Mouse (Mus musculus): ENCODE measurements around the gene Sox8. TPM values are rescaled to one million over a fixed set of nuclear protein-coding genes. Genes with fewer than 3 reads are reported as not detected.
A peak's percentile ranks its signal among the peaks of the same experiment; 100 is the strongest.

Gene Sox8
- polyA plus RNA-seq, 1 experiment, result 0.83 TPM

GRCm38 (mm10) chr17:25582076-25582475 is 11.6 kb upstream of the Sox8 start:
- H3K27me3 ChIP-seq (ENCODE audit: control insufficient read depth, insufficient read depth, low read length), result no peaks in the 10 kb centered on the region
- H3K27ac ChIP-seq (ENCODE audit: insufficient read depth, low read length), result no peak overlapping the region
- H3K4me1 ChIP-seq (ENCODE audit: control insufficient read depth, insufficient read depth, insufficient read length), result peaks cover 9% of the 10 kb centered on the region; the same call in 1 of the 2 replicates
- TF ChIP-seq CTCF (IDR thresholded peaks at IDR 0.05; ENCODE audit: extremely low read depth, insufficient read depth, insufficient read length, insufficient replicate concordance) (no peak), POLR2A (IDR thresholded peaks at IDR 0.05; ENCODE audit: low read depth, low read length) (no peak)
- H3K4me3 ChIP-seq (ENCODE audit: extremely low read depth, insufficient read depth, insufficient read length), result no peak overlapping the region
- peaks cover 3% of the 10 kb centered on the region; the same call in 1 of the 2 replicates for H3K36me3 ChIP-seq (ENCODE audit: control insufficient read depth, insufficient read depth, low read length)
- DNase-seq (ENCODE audit: low read depth in 1 of 2, low spot score in 2 of 2), result no peak
- 95% methylated on average over 8 of the region's 8 CpGs for WGBS

GRCm38 (mm10) chr17:25579332-25580047 is 9.0 kb upstream of the Sox8 start:
- no peaks in the 10 kb centered on the region for H3K36me3 ChIP-seq (ENCODE audit: control insufficient read depth, insufficient read depth, low read length)
- TF ChIP-seq POLR2A (IDR thresholded peaks at IDR 0.05; ENCODE audit: low read depth, low read length) (no peak), CTCF (IDR thresholded peaks at IDR 0.05; ENCODE audit: extremely low read depth, insufficient read depth, insufficient read length, insufficient replicate concordance) (no peak)
- H3K4me3 ChIP-seq (ENCODE audit: extremely low read depth, insufficient read depth, insufficient read length), result peak overlapping the region; percentile 75
- peaks cover 9% of the 10 kb centered on the region; the same call in 1 of the 2 replicates for H3K4me1 ChIP-seq (ENCODE audit: control insufficient read depth, insufficient read depth, insufficient read length)
- H3K27me3 ChIP-seq (ENCODE audit: control insufficient read depth, insufficient read depth, low read length), result no peaks in the 10 kb centered on the region
- no peak for DNase-seq (ENCODE audit: low read depth in 1 of 2, low spot score in 2 of 2)
- 7% methylated on average over 21 of the region's 21 CpGs for WGBS
- H3K27ac ChIP-seq (ENCODE audit: insufficient read depth, low read length), result no peak overlapping the region; the same call in 1 of the 2 replicates

DNA sequence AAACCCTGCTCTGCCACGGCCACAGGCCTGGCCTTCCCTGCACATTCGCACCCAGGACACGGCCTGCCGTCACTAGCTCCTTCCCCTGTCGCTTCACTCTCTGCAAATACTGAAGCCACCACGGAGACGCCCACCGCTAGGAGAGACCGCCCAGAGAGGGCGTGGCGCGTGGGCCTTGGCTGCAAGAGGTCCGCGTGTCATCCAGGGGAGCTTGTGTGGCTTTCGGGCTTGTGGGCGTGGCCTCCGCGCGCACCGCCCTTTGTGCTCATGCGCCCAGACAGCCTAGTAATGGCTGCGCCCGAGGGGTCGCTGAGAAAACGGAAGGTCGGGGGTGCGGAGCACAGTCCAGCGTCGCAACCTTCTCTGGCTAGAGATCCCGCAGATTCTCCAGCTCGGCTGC is 8.4 kb upstream of the Sox8 start, which contains the start of gene Lmf1:
Gene Lmf1, plus strand, starts transcription at position 166 of the 400 bp plus-strand sequence.
- peak; percentile 92 to 96 for DNase-seq (ENCODE audit: low read depth in 1 of 2, low spot score in 2 of 2)
- H3K4me3 ChIP-seq (ENCODE audit: extremely low read depth, insufficient read depth, insufficient read length), result peak within 1 kb of the TSS; percentile 75
- no peaks in the 10 kb centered on the region for H3K36me3 ChIP-seq (ENCODE audit: control insufficient read depth, insufficient read depth, low read length)
- peaks cover 9% of the 10 kb centered on the region; the same call in 1 of the 2 replicates for H3K4me1 ChIP-seq (ENCODE audit: control insufficient read depth, insufficient read depth, insufficient read length)
- peak within 1 kb of the TSS; percentile 13; the same call in 1 of the 2 replicates for H3K27ac ChIP-seq (ENCODE audit: insufficient read depth, low read length)
- WGBS, result under 1% methylated on average over 31 of the region's 31 CpGs
- TF ChIP-seq CTCF (IDR thresholded peaks at IDR 0.05; ENCODE audit: extremely low read depth, insufficient read depth, insufficient read length, insufficient replicate concordance), result 0 out of 2 replicates have a peak, but pooled peaks have one; percentile 10
- peak; percentile 25 for TF ChIP-seq POLR2A (IDR thresholded peaks at IDR 0.05; ENCODE audit: low read depth, low read length)
- no peaks in the 10 kb centered on the region for H3K27me3 ChIP-seq (ENCODE audit: control insufficient read depth, insufficient read depth, low read length)

GRCm38 (mm10) chr17:25577702-25578101 is 7.2 kb upstream of the Sox8 start:
- no peak for TF ChIP-seq POLR2A (IDR thresholded peaks at IDR 0.05; ENCODE audit: low read depth, low read length)
- no peak for TF ChIP-seq CTCF (IDR thresholded peaks at IDR 0.05; ENCODE audit: extremely low read depth, insufficient read depth, insufficient read length, insufficient replicate concordance)
- no peak for DNase-seq (ENCODE audit: low read depth in 1 of 2, low spot score in 2 of 2)
- 43% methylated on average over 2 of the region's 2 CpGs for WGBS
- no peaks in the 10 kb centered on the region for H3K27me3 ChIP-seq (ENCODE audit: control insufficient read depth, insufficient read depth, low read length)
- H3K4me3 ChIP-seq (ENCODE audit: extremely low read depth, insufficient read depth, insufficient read length), result no peak overlapping the region
- no peak overlapping the region for H3K27ac ChIP-seq (ENCODE audit: insufficient read depth, low read length)
- no peaks in the 10 kb centered on the region for H3K36me3 ChIP-seq (ENCODE audit: control insufficient read depth, insufficient read depth, low read length)
- H3K4me1 ChIP-seq (ENCODE audit: control insufficient read depth, insufficient read depth, insufficient read length), result peaks cover 9% of the 10 kb centered on the region; the same call in 1 of the 2 replicates

- no peak overlapping the region for H3K4me3 ChIP-seq (ENCODE audit: extremely low read depth, insufficient read depth, insufficient read length)
- DNase-seq (ENCODE audit: low read depth in 1 of 2, low spot score in 2 of 2), result no peak
- 67% methylated on average over 6 of the region's 6 CpGs for WGBS
- peaks cover 9% of the 10 kb centered on the region; the same call in 1 of the 2 replicates for H3K4me1 ChIP-seq (ENCODE audit: control insufficient read depth, insufficient read depth, insufficient read length)
- H3K27ac ChIP-seq (ENCODE audit: insufficient read depth, low read length), result no peak overlapping the region
- no peaks in the 10 kb centered on the region for H3K36me3 ChIP-seq (ENCODE audit: control insufficient read depth, insufficient read depth, low read length)
- TF ChIP-seq POLR2A (IDR thresholded peaks at IDR 0.05; ENCODE audit: low read depth, low read length) (no peak), CTCF (IDR thresholded peaks at IDR 0.05; ENCODE audit: extremely low read depth, insufficient read depth, insufficient read length, insufficient replicate concordance) (no peak)
- H3K27me3 ChIP-seq (ENCODE audit: control insufficient read depth, insufficient read depth, low read length), result no peaks in the 10 kb centered on the region
Observed at GRCm38 (mm10) chr17:25577263-25577662, 6.8 kb upstream of the Sox8 start.

- H3K4me3 ChIP-seq (ENCODE audit: extremely low read depth, insufficient read depth, insufficient read length), result no peak overlapping the region
- H3K36me3 ChIP-seq (ENCODE audit: control insufficient read depth, insufficient read depth, low read length), result no peaks in the 10 kb centered on the region
- no peak overlapping the region for H3K27ac ChIP-seq (ENCODE audit: insufficient read depth, low read length)
- H3K4me1 ChIP-seq (ENCODE audit: control insufficient read depth, insufficient read depth, insufficient read length), result peaks cover 11% of the 10 kb centered on the region; the same call in 1 of the 2 replicates
- 40% methylated on average over 2 of the region's 2 CpGs for WGBS
- TF ChIP-seq POLR2A (IDR thresholded peaks at IDR 0.05; ENCODE audit: low read depth, low read length), result no peak
- no peak for TF ChIP-seq CTCF (IDR thresholded peaks at IDR 0.05; ENCODE audit: extremely low read depth, insufficient read depth, insufficient read length, insufficient replicate concordance)
- DNase-seq (ENCODE audit: low read depth in 1 of 2, low spot score in 2 of 2), result no peak
- no peaks in the 10 kb centered on the region for H3K27me3 ChIP-seq (ENCODE audit: control insufficient read depth, insufficient read depth, low read length)
Observed at GRCm38 (mm10) chr17:25576034-25576433, 5.5 kb upstream of the Sox8 start.

Measured in spleen, adult 2 months (tissue).